Mouse (Mus musculus) cortical plate, adult 2 months (tissue): ENCODE data around the gene Nrxn3. TPM values are rescaled to one million over a fixed set of nuclear protein-coding genes. Genes with fewer than 3 reads are reported as not detected.

Source experiments
- H3K27ac ChIP-seq: fragments of 200-500 bp; 2 replicates; pipeline ENCODE4 v1.5.1; 2012; ENCODE audit warnings: low read length, control low read depth, inconsistent platforms; ENCODE audit not compliant: insufficient read depth
- H3K4me1 ChIP-seq: fragments of 200-500 bp; 2 replicates; pipeline ENCODE4 v1.6.1; 2011; ENCODE audit warnings: low read length; ENCODE audit not compliant: control insufficient read depth, insufficient read depth
- H3K4me3 ChIP-seq: fragments of 200-500 bp; 2 replicates; pipeline ENCODE4 v1.5.1; 2011; ENCODE audit warnings: mild to moderate bottlenecking, low read length, control low read depth; ENCODE audit not compliant: insufficient read depth
- CTCF ChIP-seq: fragments of 200-500 bp; IDR thresholded peaks from 2 replicates; pipeline ENCODE4 v1.5.1; 2011; ENCODE audit warnings: mild to moderate bottlenecking, control low read depth, low read length; ENCODE audit not compliant: insufficient read depth; ENCODE audit errors: extremely low read depth
- POLR2A ChIP-seq: fragments of 200-500 bp; IDR thresholded peaks from 2 replicates; pipeline ENCODE4 v1.6.1; 2011; ENCODE audit warnings: mild to moderate bottlenecking, low read length, control low read depth; ENCODE audit not compliant: insufficient read depth; ENCODE audit errors: extremely low read depth
- polyA plus RNA-seq: library from polyadenylated mRNA; depleted of rRNA; stranded (reverse); fragments of >200 nt; gene quantifications from 2 replicates; pipeline ENCODE4 v1.2.3, GENCODE M21; 2012

Nrxn3 gene
- polyA plus RNA-seq, 1 experiment: 70.2 TPM

DNA sequence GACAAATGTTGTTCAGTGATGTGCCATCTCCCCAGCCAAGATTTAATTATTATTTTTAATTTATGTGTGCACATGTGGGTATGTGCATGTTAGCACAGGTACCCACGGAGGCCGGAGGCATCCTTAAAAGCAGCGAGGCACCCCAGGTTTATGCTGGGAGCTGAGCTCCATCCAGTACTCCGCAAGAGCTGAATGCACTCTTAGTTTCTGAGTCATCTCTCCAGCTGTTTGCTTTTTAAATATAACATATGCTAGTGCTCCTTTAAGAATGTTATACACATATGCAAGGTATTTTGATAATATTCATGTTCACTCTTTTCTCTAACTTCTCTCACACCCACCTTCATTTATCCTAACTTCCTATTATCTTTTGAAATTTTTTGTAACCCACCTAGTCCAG, 271.1 kb downstream of the Nrxn3 start:
- H3K27ac ChIP-seq: no peak overlapping the region
- H3K4me1 ChIP-seq: peaks cover 6% of the 10 kb centered on the region; the same call in 1 of the 2 replicates
- H3K4me3 ChIP-seq: no peak overlapping the region
- no peak for TF ChIP-seq POLR2A
- no peak for TF ChIP-seq CTCF

DNA sequence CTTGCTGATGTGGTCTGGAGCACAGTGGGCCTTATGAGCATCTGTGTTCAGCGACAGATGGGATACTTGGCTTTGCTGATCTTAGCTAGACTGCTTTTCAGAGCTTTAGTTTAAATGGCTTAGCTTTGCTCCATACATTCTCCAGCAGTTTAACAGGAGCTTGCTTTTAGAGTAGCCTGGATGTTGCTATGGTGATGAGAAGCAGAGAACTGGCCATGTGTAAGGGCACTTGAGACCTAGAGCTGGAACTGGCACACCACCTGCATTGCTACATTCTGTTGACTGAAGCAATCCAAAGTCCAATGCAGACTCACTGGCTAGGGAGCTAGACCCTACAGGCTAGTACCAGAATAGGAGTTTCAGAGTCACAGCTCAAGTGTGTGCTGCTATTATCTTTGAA, 293.8 kb downstream of the Nrxn3 start:
- Histone ChIP-seq H3K4me1 (peaks cover 6% of the 10 kb centered on the region; the same call in 1 of the 2 replicates), H3K27ac (no peak overlapping the region)
- TF ChIP-seq CTCF (no peak), POLR2A (no peak)

DNA sequence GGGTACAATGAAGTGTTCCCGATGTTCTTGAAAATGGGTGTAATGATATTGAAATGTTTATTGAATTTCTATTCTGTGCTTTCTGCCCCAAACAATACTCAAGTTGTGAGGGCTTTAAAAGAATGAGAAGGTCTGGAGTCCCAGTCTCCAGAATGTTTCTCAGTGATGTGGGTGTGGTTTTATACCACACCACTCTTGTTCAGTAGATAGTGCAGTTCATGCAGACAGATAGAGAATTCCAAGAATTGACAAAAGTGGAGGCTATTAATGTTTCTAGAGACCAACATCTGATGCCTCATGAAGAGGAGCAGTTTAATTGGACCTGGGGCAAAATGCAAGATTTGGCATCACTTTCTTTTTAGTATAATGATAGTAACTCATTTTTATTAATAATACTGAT, 302.5 kb downstream of the Nrxn3 start:
- no peak for TF ChIP-seq POLR2A
- no peak for TF ChIP-seq CTCF
- peaks cover 2% of the 10 kb centered on the region; the same call in 1 of the 2 replicates for H3K4me1 ChIP-seq
- H3K4me3 ChIP-seq: no peak overlapping the region
- no peak overlapping the region for H3K27ac ChIP-seq

More for the DNA sequence above, 293.8 kb downstream of the Nrxn3 start:
- no peak overlapping the region for H3K4me3 ChIP-seq

DNA sequence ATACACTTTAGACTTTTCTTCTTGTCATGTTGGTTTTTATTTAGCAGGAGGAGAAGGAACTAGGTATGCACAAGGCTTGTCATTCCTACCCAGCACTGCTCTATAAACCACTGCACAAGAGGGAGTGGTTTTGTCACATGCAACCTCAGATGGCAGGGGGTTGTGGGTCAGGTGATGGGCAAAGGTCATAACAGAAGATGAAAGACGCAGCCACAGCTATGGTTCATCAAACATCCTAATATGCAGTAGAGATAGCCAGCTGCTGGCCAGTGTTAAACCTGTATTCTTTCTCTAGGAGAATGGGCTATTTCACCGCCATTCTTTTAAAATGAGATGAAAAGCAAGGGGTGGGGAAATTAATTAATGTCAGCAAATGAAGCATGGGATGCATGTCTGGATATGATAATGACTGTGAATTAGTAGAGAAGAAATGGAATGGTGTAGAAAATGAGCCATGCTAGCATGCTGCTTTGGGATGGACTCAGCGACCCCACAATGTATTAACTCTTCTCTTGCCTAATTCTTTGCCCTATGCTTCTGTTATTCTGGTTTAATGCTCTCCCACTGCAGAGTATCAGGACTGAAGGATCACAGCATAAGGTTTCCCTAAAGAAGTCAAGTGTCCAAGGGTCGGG, 313.4 kb downstream of the Nrxn3 start:
- H3K27ac ChIP-seq: no peak overlapping the region
- no peak overlapping the region for H3K4me3 ChIP-seq
- TF ChIP-seq POLR2A: no peak
- no peak for TF ChIP-seq CTCF
- H3K4me1 ChIP-seq: no peaks in the 10 kb centered on the region; the same call in 1 of the 2 replicates

DNA sequence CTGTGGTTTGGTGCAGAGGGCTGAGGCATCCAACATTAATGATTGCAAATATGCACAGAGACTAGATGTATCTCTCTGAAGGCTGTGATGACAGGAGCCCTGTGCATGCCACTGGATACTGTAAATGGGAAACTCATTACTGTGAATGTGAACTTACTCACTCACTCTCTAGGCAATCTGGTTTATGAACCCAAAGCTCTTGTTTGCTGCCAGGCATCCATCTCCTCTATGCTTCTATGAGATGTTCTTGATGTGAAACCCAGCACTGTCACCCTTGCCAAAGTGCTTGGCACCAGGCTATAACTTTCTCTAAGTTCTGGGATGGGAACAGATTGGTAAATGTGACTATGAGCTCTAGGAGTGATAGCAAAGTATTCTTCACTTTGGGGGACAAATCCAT, 317.5 kb downstream of the Nrxn3 start:
- H3K4me1 ChIP-seq: no peaks in the 10 kb centered on the region; the same call in 1 of the 2 replicates
- no peak for TF ChIP-seq POLR2A
- no peak for TF ChIP-seq CTCF
- H3K4me3 ChIP-seq: no peak overlapping the region
- no peak overlapping the region for H3K27ac ChIP-seq

DNA sequence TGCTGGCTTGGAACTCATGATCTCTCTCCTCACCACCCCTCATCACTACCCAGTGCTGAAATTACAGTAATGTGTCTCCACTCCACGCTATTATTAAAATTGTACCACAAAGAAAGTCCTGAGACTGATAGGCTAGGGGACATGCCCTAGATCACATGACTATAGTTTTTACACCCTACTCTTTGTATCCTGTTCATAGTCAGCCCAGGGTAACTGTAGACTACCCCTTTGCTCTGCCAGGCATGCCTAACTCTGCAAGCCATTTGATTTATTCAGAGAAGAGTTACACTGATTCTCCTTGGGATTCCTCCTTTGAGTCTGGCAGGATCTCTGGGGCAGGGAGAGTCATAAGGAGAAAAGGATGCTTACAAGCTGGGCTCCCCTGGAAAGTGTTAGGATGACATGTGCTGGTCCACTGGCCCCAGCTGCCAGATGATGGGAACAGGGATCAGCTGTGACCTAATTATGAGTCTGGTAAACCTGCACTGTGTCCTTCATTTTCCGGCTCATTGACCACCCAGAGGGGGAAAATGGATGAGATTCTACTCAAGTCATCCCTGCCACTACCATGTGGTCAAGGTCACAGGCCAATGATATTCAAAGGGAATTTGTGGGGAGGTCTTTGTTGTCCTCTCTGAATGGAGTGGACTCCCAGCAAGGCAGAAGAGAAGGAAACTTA, 318.9 kb downstream of the Nrxn3 start:
- Histone ChIP-seq H3K27ac (no peak overlapping the region), H3K4me1 (no peaks in the 10 kb centered on the region), H3K4me3 (no peak overlapping the region)
- no peak for TF ChIP-seq CTCF
- no peak for TF ChIP-seq POLR2A

DNA sequence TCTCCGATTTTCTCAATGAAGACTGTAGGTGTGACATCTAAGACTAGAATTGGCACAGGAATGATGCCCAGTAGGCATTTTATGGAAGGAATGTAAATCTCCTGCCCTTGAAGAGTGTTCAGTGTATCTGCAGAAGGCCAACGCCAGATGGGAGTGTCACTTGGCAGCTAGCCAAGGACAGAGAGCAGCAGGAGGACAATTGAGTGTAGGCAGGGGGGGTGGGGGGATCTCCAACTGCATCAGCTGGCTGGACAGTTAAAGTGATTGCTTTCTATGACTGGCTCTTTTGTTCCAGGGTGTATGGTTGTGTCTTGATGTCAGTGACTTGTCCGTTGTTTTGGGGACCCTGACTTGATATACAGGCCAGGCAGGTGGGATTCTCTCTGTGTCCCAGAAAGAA, 326.6 kb downstream of the Nrxn3 start:
- Histone ChIP-seq H3K4me3 (no peak overlapping the region), H3K4me1 (no peaks in the 10 kb centered on the region), H3K27ac (no peak overlapping the region)
- TF ChIP-seq POLR2A (no peak), CTCF (no peak)

DNA sequence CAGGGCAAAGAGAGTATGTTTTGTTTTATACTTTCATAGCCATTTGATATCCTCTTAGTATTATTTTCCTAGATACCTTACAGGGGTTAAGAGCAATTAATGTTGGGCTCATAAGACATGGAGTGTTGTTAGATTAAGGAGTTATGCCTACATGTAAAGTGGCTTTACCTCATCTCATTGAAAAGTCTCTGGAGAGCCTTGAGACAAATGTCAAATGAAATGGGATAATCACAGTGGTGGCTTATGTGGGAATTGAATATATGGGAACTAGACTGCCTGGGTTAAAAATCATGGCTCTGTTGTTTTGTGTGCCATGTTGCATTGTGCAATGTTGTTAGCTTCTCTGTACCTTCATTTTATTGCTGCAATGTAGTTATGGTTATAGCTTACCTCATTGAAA, 327.0 kb downstream of the Nrxn3 start:
- H3K4me3 ChIP-seq: no peak overlapping the region
- no peaks in the 10 kb centered on the region for H3K4me1 ChIP-seq
- TF ChIP-seq CTCF (no peak), POLR2A (no peak)
- H3K27ac ChIP-seq: no peak overlapping the region

DNA sequence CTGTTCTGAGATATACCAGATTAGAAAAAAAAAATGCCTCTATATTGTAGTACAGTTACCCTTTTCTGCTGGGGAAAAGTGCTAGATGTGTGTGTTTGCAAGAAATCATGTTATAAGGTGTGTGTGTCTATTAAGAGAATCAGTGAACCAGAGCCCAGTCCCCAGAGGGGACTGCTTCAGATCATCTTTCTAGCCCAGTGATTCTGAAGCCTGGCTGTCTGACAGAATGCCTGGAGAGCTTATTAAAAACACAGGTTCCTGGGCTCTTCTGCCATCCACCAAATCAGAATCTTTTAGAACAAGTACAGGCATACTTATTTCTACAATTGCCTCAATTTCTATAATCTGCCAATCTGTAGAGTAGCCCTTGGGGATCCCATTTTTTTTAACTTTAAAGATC, 349.8 kb downstream of the Nrxn3 start:
- no peak overlapping the region for H3K27ac ChIP-seq

DNA sequence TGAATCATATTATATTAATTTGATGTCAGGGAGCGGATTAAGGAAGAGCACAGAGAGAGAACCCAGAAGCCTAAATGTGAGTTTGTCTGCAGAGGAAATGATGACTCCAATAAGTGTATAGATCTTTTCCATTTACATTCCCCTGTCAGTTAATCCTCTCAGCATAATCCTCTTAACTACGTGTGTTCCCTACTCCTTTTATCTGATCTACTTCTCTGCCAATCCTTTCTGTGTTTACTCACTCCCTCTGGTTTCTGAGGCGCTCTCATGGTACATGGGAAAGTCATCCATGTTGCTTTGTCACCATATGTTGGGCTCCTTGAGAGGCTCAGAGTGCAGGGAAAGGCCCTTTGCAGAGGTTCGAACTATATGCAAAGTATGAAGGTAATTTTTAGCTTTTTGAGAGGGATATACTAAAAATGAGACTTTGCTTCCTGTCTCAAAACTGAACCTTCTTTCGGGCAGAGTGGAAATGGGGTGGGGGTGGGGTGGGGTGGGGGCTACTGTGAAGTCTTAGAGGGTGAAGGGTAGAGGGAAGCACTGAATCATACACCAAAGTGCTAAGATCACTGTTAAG, 350.6 kb downstream of the Nrxn3 start:
- Histone ChIP-seq H3K4me3 (no peak overlapping the region), H3K27ac (no peak overlapping the region), H3K4me1 (peaks cover 4% of the 10 kb centered on the region)
- TF ChIP-seq CTCF (no peak), POLR2A (no peak)

More for the DNA sequence above, 349.8 kb downstream of the Nrxn3 start:
- H3K4me3 ChIP-seq: no peak overlapping the region
- peaks cover 4% of the 10 kb centered on the region for H3K4me1 ChIP-seq
- TF ChIP-seq POLR2A (no peak), CTCF (no peak)
